Mouse (Mus musculus) lung, postnatal 0 days (tissue): ENCODE results near the gene Mycbp.

ENCODE experiments used
- CTCF ChIP-seq: IDR thresholded peaks from 2 replicates; pipeline ENCODE4 v1.5.1; 2016; ENCODE audit warnings: antibody characterized with exemption, mild to moderate bottlenecking
- EP300 ChIP-seq: IDR thresholded peaks from 2 replicates; pipeline ENCODE4 v1.6.1; 2016; ENCODE audit warnings: antibody characterized with exemption, mild to moderate bottlenecking, control low read depth

GRCm38 (mm10) chr4:123939838-123940237, 35.2 kb downstream of the Mycbp start:
- TF ChIP-seq CTCF (peak; percentile 87), EP300 (no peak)
